Comparison of ENCODE assay signal across 17 mouse cellular contexts in the genomic region with DNA sequence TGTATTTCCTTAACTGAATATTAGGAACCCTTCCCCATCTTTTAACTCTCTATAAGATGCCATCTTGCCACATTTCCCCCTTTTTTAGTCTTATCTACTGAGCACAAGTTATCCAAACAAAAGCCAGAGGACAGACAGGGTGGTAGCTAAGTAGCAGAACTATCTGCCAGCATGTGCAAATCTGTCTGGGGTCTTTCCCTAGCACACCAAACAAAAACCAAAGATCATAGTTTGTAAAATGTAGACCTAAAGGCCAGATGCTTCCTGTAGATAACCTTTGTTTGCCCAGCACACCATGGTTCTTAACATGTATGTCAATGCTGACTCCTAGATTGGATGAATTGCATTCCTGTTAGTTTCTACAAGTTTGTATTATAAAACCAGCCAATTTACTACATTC.
"Had no signal": no experiment of that assay in that cellular context is flagged by ENCODE, and none has a peak within 500 bp of the region (broad histone marks: within the 10 kb centered on the region; RNA-seq: fewer than 3 reads in every experiment).

No protein-coding gene starts in this region.

- ATAC-seq: liver, embryonic 12.5 days; liver, postnatal 0 days; lung, postnatal 0 days; midbrain, embryonic 13.5 days; midbrain, embryonic 15.5 days; midbrain, embryonic 16.5 days had no signal

- DNase-seq: left cerebral cortex, postnatal 4 days; liver; liver, embryonic 13.5 days; liver, postnatal 0 days; lung, adult 18-20 months; lung, adult 2 months; lung, embryonic 14.5 days; lung, postnatal 10 days; lung, postnatal 14 days; lung, postnatal 36 days; lung, postnatal 4 days; midbrain, embryonic 14.5 days had no signal
